Mouse (Mus musculus): ENCODE data around the gene Pard3.

GRCm38 (mm10) chr8:127323583-127324360, 260.1 kb downstream of the Pard3 start:
- no peak for TF ChIP-seq POLR2A (IDR thresholded peaks at IDR 0.05; ENCODE audit: borderline replicate concordance, insufficient read depth, low read length)
- TF ChIP-seq CTCF (IDR thresholded peaks at IDR 0.05; ENCODE audit: borderline replicate concordance, insufficient read depth, low read depth, low read length), result no peak

Measured in cerebellum, adult 2 months (tissue).